Mouse (Mus musculus) hindbrain, embryonic 10.5 days (tissue): ENCODE results near the gene Gm17651. TPM values are rescaled to one million over a fixed set of nuclear protein-coding genes. Genes with fewer than 3 reads are reported as not detected.

Experiments
- DNase-seq: peaks from one replicate; pipeline ENCODE4 v3.0.0-alpha.2; 2017; ENCODE audit warnings: low spot score
- H3K27ac ChIP-seq: fragments of 300-500 bp; sonication (generic); 2 replicates; pipeline ENCODE4 v1.5.1; 2016; ENCODE audit warnings: mild to moderate bottlenecking, moderate library complexity
- H3K27me3 ChIP-seq: fragments of 300-500 bp; sonication (generic); 2 replicates; pipeline ENCODE4 v1.6.1; 2016; ENCODE audit warnings: mild to moderate bottlenecking; ENCODE audit not compliant: poor library complexity, insufficient read depth, severe bottlenecking
- H3K36me3 ChIP-seq: fragments of 300-500 bp; sonication (generic); 2 replicates; pipeline ENCODE4 v1.6.1; 2016; ENCODE audit warnings: mild to moderate bottlenecking, moderate library complexity
- H3K4me1 ChIP-seq: fragments of 300-500 bp; sonication (generic); replicated peaks from 2 replicates; pipeline ENCODE4 v1.6.1; 2016; ENCODE audit warnings: mild to moderate bottlenecking
- H3K4me3 ChIP-seq: fragments of 300-500 bp; sonication (generic); 2 replicates; pipeline ENCODE4 v1.5.1; 2016; ENCODE audit warnings: mild to moderate bottlenecking, moderate library complexity
- H3K9me3 ChIP-seq: fragments of 300-500 bp; sonication (generic); 2 replicates; pipeline ENCODE4 v1.6.1; 2016; ENCODE audit warnings: mild to moderate bottlenecking, moderate library complexity
- whole genome bisulfite sequencing: fragments of 180-500 bp; shearing (Covaris S2); methylation state at CpG from one replicate; pipeline ENCODE4 v1.1.7; 2016; 5-methylcytosine and 5-hydroxymethylcytosine counted together
- polyA plus RNA-seq: library from polyadenylated mRNA; unstranded; fragments of >200 nt; fragmentation: Nextera tagmentation; extraction: Ambion mirVana; gene quantifications from 2 replicates; pipeline ENCODE4 v1.2.1, GENCODE M21; 2016

Gene Gm17651
- polyA plus RNA-seq, 1 experiment from 2014 or later, result not detected

GRCm38 (mm10) chr3:97666154-97666553 is 8.3 kb downstream of the Gm17651 start:
- Histone ChIP-seq H3K36me3 (peaks cover 82% of the 10 kb centered on the region), H3K27ac (no peak overlapping the region), H3K9me3 (no peaks in the 10 kb centered on the region), H3K4me1 (no peaks in the 10 kb centered on the region), H3K27me3 (no peaks in the 10 kb centered on the region), H3K4me3 (no peak overlapping the region)
- WGBS, result 80% methylated on average over 8 of the region's 8 CpGs
- DNase-seq, result no peak

GRCm38 (mm10) chr3:97665525-97665924 is 9.0 kb downstream of the Gm17651 start:
- no peaks in the 10 kb centered on the region for H3K4me1 ChIP-seq
- no peaks in the 10 kb centered on the region for H3K27me3 ChIP-seq
- no peaks in the 10 kb centered on the region for H3K9me3 ChIP-seq
- 94% methylated on average over 9 of the region's 9 CpGs for WGBS
- no peak overlapping the region for H3K4me3 ChIP-seq
- no peak for DNase-seq
- H3K27ac ChIP-seq, result no peak overlapping the region
- H3K36me3 ChIP-seq, result peaks cover 78% of the 10 kb centered on the region

DNA sequence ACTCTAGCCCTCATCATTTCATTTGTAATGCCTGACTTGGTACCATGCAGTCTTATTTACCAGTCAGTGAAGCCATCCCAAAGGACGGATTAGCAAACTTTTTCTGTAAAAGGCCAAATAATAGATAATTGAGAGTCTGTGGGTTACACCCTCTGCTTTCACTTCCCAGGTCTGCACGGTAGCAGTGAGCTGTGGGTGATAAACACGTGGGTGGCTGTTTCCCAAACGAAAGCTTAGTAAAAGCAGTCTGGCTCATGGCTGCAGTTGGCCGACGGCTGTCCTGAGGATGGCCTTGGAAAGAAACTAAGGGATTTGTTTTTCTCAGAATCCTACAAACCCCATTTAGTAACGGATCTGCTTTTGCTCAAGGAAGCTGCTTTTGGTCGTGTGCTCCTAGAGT is 13.3 kb downstream of the Gm17651 start:
- WGBS, result 79% methylated on average over 8 of the region's 8 CpGs
- DNase-seq, result no peak
- H3K4me3 ChIP-seq, result no peak overlapping the region
- no peaks in the 10 kb centered on the region for H3K9me3 ChIP-seq
- H3K36me3 ChIP-seq, result peaks cover 38% of the 10 kb centered on the region
- H3K27ac ChIP-seq, result no peak overlapping the region
- no peaks in the 10 kb centered on the region for H3K27me3 ChIP-seq
- H3K4me1 ChIP-seq, result peaks cover 17% of the 10 kb centered on the region

- H3K9me3 ChIP-seq, result 0 out of 2 replicates have a peak, but pooled peaks cover 2% of the 10 kb centered on the region
- 94% methylated on average over 7 of the region's 7 CpGs for WGBS
- no peaks in the 10 kb centered on the region for H3K27me3 ChIP-seq
- H3K36me3 ChIP-seq, result peaks cover 26% of the 10 kb centered on the region
- no peak overlapping the region for H3K27ac ChIP-seq
- no peak for DNase-seq
- H3K4me1 ChIP-seq, result peaks cover 17% of the 10 kb centered on the region
- H3K4me3 ChIP-seq, result peak overlapping the region; percentile 87; the same call in 1 of the 2 replicates
Measured at GRCm38 (mm10) chr3:97659746-97660145, 14.7 kb downstream of the Gm17651 start.

- 0 out of 2 replicates have a peak, but pooled peaks cover 3% of the 10 kb centered on the region for H3K9me3 ChIP-seq
- peak overlapping the region; percentile 87 for H3K4me3 ChIP-seq
- DNase-seq, result no peak
- H3K27me3 ChIP-seq, result no peaks in the 10 kb centered on the region
- H3K27ac ChIP-seq, result peak overlapping the region; percentile 89
- WGBS, result 1% methylated on average over 50 of the region's 50 CpGs
- peaks cover 17% of the 10 kb centered on the region for H3K4me1 ChIP-seq
- peaks cover 15% of the 10 kb centered on the region for H3K36me3 ChIP-seq
Measured at GRCm38 (mm10) chr3:97658426-97659193, 15.9 kb downstream of the Gm17651 start.

DNA sequence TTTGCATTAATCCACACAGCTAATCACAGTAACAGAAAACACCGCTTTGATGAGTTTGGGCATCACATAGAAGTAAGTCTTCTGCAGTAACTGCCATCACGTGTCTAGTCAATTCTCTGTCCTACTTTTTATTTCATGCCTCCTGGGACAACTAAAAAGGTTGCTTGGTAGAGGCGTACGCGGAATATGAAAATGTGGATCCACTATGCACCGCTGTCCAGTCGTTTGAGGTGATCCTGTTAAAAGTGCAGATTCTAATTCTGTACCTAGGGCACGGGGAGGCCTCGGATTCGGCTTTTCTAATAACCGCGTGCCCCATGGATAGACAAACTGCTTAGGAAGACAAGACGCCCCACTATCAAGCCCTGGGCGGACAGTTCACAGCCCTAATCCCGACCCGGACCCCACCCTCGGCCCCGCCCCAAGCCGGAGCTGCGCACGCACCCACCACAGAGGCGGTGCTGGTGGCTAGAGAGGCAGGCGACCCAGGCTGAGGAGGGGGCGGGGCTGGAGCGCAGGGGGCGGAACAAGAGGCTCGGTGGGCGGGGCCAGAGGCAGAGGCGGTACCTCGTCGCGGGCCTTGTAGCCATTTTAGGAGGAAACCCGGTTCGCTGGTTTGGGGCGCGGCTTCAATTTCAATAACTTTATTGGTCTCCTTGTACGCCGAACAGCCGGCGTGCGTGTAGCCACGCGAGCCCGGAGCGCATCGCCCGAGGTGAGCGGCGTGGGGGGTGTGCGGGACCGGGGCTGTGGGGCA is 16.7 kb downstream of the Gm17651 start, which contains the start of gene Prkab2:
Gene Prkab2, plus strand, starts transcription at position 539 of the 757 bp plus-strand sequence.
- WGBS, result 2% methylated on average over 51 of the region's 51 CpGs
- Histone ChIP-seq H3K36me3 (peaks cover 7% of the 10 kb centered on the region), H3K9me3 (0 out of 2 replicates have a peak, but pooled peaks cover 3% of the 10 kb centered on the region), H3K27ac (peak within 1 kb of the TSS; percentile 89), H3K4me1 (peaks cover 17% of the 10 kb centered on the region), H3K4me3 (peak within 1 kb of the TSS; percentile 87), H3K27me3 (no peaks in the 10 kb centered on the region)
- peak; percentile 100 for DNase-seq

GRCm38 (mm10) chr3:97654901-97655300 is 19.6 kb downstream of the Gm17651 start:
- peak; percentile 17 for DNase-seq
- Histone ChIP-seq H3K27me3 (no peaks in the 10 kb centered on the region), H3K4me1 (peaks cover 17% of the 10 kb centered on the region), H3K9me3 (0 out of 2 replicates have a peak, but pooled peaks cover 3% of the 10 kb centered on the region), H3K4me3 (no peak overlapping the region), H3K27ac (no peak overlapping the region), H3K36me3 (no peaks in the 10 kb centered on the region)
- 80% methylated on average over 8 of the region's 8 CpGs for WGBS

DNA sequence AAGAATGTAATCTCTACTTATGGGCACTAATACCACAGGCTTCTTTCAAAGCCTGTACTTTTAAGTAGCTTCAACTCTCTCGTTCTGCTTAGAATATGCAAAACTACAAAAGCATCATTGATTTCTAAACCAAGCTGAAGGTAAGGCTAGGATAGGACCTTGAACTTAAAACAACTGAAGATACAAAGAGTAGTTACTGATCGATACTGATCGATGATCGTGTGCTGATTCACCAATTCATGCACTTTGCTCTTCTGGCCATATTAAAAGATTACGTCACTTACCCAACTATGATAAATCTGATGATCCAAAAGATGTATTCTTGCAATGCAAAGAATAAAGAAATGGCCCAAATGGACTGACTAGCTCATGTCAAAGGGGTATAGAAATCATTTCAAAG is 20.7 kb downstream of the Gm17651 start:
- WGBS, result 94% methylated on average over 5 of the region's 5 CpGs
- Histone ChIP-seq H3K36me3 (no peaks in the 10 kb centered on the region), H3K9me3 (0 out of 2 replicates have a peak, but pooled peaks cover 3% of the 10 kb centered on the region), H3K27me3 (no peaks in the 10 kb centered on the region), H3K27ac (no peak overlapping the region), H3K4me1 (peaks cover 6% of the 10 kb centered on the region; the same call in 1 of the 2 replicates), H3K4me3 (no peak overlapping the region)
- DNase-seq, result no peak

- H3K27me3 ChIP-seq, result no peaks in the 10 kb centered on the region
- DNase-seq, result no peak
- no peaks in the 10 kb centered on the region for H3K4me1 ChIP-seq
- H3K36me3 ChIP-seq, result no peaks in the 10 kb centered on the region
- H3K4me3 ChIP-seq, result no peak overlapping the region
- no peak overlapping the region for H3K27ac ChIP-seq
- 92% methylated on average over 10 of the region's 10 CpGs for WGBS
- H3K9me3 ChIP-seq, result 0 out of 2 replicates have a peak, but pooled peaks cover 3% of the 10 kb centered on the region
Measured at GRCm38 (mm10) chr3:97651604-97652003, 22.9 kb downstream of the Gm17651 start.

DNA sequence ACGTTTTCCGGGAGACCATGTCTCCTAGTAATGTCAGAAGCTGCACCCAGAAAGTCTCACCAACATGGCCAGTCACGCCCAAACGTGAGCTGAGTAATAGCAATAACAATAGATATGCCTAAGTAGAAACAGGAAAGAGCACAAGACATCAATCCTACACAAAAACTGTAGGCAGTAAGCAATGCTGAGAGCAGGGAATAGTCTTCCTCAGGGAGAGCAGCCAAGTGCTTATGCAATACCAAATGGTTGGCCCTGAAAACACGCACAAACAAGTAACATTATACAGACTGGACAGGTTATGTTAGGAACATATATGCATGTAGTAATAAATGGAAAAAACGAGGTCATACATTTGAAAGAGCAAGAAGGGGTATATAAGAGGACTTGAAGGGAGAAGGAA is 25.0 kb downstream of the Gm17651 start:
- Histone ChIP-seq H3K4me3 (no peak overlapping the region), H3K9me3 (no peaks in the 10 kb centered on the region), H3K27ac (no peak overlapping the region), H3K36me3 (no peaks in the 10 kb centered on the region), H3K27me3 (no peaks in the 10 kb centered on the region), H3K4me1 (no peaks in the 10 kb centered on the region)
- 85% methylated on average over 6 of the region's 6 CpGs for WGBS
- no peak for DNase-seq

DNA sequence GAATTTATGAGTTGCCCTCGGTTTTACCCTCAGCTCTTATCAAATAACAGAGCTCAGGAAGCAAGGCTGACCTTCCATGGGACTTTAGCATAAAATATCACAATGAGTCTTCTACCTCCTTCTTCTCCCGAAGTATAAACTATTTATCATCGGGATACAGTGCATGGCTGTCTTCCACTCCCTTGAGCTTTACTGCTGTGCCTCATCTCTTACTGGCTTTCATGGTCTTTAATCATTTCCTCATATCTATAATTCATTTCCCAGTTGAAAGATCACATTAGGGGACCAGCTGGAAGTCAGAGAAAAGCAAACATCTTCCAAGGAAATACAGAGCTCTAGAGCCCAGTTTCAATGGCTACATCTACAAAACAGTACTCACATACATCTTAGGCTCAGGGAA is 25.5 kb downstream of the Gm17651 start:
- Histone ChIP-seq H3K27ac (no peak overlapping the region), H3K36me3 (no peaks in the 10 kb centered on the region), H3K4me1 (no peaks in the 10 kb centered on the region), H3K9me3 (no peaks in the 10 kb centered on the region), H3K4me3 (no peak overlapping the region), H3K27me3 (no peaks in the 10 kb centered on the region)
- 83% methylated on average over 3 of the region's 3 CpGs for WGBS
- DNase-seq, result no peak

DNA sequence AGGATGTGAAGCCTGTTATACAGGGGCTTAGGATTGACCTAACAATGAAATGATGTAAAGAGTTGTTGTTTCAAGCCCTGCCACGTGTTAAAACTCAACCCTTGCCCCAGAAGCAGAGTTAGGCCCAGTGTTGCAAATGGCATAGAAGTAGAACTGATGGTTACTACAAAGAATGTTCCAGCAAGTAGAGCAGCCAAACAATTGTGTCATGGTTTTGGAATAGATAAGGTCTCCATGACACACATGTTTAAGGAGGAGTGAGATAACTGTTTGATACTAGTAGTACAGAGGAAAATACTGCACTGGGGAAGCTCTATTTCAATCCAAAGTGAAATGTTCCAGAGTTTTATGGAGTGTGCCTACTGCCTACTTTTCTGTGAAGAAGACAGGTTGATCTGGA is 26.0 kb downstream of the Gm17651 start:
- DNase-seq, result no peak
- H3K4me3 ChIP-seq, result no peak overlapping the region
- H3K4me1 ChIP-seq, result no peaks in the 10 kb centered on the region
- no peaks in the 10 kb centered on the region for H3K9me3 ChIP-seq
- no peak overlapping the region for H3K27ac ChIP-seq
- 45% methylated on average over 1 of the region's 1 CpGs for WGBS
- H3K36me3 ChIP-seq, result no peaks in the 10 kb centered on the region
- H3K27me3 ChIP-seq, result no peaks in the 10 kb centered on the region

DNA sequence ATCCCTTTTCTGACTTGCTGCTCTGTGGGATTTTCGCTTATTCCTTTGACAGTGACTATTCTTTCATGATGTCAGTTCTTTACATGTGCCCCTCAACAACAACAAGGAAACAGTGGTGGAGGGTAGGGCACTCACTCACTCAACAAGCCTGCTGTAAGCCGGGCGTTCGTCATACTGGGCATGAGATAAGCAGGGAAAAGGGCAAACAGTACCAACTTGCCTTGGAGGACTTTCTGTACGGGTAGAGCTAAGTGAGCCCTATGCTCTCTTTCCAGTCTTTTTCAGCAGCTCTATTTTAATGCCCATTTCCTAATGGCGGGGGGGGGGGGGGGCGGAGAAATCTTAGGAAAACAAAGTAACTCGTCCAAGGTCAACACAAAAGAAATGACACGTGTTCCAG is 32.5 kb downstream of the Gm17651 start:
- no peak overlapping the region for H3K27ac ChIP-seq
- no peaks in the 10 kb centered on the region for H3K36me3 ChIP-seq
- H3K4me1 ChIP-seq, result no peaks in the 10 kb centered on the region
- WGBS, result 87% methylated on average over 9 of the region's 9 CpGs
- H3K9me3 ChIP-seq, result no peaks in the 10 kb centered on the region
- DNase-seq, result no peak
- H3K4me3 ChIP-seq, result no peak overlapping the region
- H3K27me3 ChIP-seq, result no peaks in the 10 kb centered on the region
